Mouse (Mus musculus): Measurements from ENCODE around the gene Lpar1. TPM values are rescaled to one million over a fixed set of nuclear protein-coding genes. Genes with fewer than 3 reads are reported as not detected.
"Not testable (repeated sequence)": the region's sequence is repeated elsewhere in the genome, so short reads cannot be mapped to it uniquely, and the experiment has no call there.

Lpar1 gene
- polyA plus RNA-seq, 1 experiment from 2014 or later = 3.6 TPM

DNA sequence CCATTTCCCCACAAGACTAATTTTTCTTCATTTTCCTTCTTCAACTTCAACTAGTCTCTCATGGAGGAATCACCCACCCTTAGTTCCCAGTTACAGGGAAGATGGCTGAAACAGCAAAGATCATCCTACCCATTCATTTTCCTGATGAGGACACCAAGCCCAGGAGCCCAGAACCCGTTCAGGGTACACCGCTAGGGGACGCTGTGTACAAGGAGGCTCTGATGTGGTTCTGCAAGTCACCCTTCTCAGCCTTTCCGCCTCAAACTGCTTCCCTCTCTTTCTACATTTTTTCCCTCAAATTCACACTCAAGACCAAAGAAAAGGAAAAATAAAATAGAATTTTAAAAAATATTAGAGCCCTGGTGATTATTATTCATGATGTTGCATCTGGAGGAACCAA, 1.9 kb downstream of the Lpar1 start:
- Histone ChIP-seq H3K9ac (ENCODE audit: low read depth, low read length) (no peak overlapping the region), H3K27me3 (ENCODE audit: control insufficient read depth, insufficient read depth, low read depth, low read length) (peaks cover 22% of the 10 kb centered on the region), H3K9me3 (replicated peaks; ENCODE audit: control insufficient read depth, low read length) (no peaks in the 10 kb centered on the region), H3K4me3 (ENCODE audit: low read depth, low read length) (no peak overlapping the region; the same call in 1 of the 2 replicates), H3K4me2 (ENCODE audit: low read depth, low read length) (peak overlapping the region; percentile 74; the same call in 1 of the 2 replicates), H3K4me1 (ENCODE audit: control insufficient read depth, low read depth, low read length) (peaks cover 3% of the 10 kb centered on the region), H3K36me3 (ENCODE audit: control insufficient read depth, insufficient read depth) (no peaks in the 10 kb centered on the region), H3K27ac (ENCODE audit: low read length) (no peak overlapping the region)
- ATAC-seq (ENCODE audit: low read depth) = no peak
- WGBS (ENCODE audit: insufficient replicate concordance) = 5% methylated on average over 4 of the region's 4 CpGs

DNA sequence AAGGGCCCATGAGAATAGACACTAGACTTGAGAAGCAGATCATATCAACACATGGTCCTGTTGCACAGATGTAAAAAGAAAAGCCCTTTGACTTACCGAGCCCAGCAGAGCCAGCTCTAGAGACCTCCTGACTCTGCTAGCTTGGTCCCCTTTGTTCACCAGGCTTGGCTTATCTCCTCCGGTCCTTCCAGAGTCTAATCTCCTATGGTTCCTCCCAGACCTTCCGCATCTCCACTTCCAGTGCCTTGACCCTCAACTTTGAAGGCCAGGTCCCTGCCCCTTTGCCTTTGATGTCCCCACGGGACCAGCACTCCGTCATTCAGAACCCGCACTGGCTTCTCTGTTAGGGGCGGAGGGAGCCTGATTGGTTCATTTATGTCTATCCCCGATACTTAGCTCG, 6.0 kb downstream of the Lpar1 start:
- Histone ChIP-seq H3K36me3 (ENCODE audit: control insufficient read depth, insufficient read depth) (no peaks in the 10 kb centered on the region), H3K4me3 (ENCODE audit: low read depth, low read length) (no peak overlapping the region), H3K9ac (ENCODE audit: low read depth, low read length) (no peak overlapping the region), H3K27ac (ENCODE audit: low read length) (no peak overlapping the region), H3K9me3 (replicated peaks; ENCODE audit: control insufficient read depth, low read length) (no peaks in the 10 kb centered on the region), H3K4me1 (ENCODE audit: control insufficient read depth, low read depth, low read length) (no peaks in the 10 kb centered on the region), H3K27me3 (ENCODE audit: control insufficient read depth, insufficient read depth, low read depth, low read length) (peaks cover 4% of the 10 kb centered on the region), H3K4me2 (ENCODE audit: low read depth, low read length) (no peak overlapping the region)
- ATAC-seq (ENCODE audit: low read depth) = no peak
- WGBS (ENCODE audit: insufficient replicate concordance) = 60% methylated on average over 9 of the region's 9 CpGs

DNA sequence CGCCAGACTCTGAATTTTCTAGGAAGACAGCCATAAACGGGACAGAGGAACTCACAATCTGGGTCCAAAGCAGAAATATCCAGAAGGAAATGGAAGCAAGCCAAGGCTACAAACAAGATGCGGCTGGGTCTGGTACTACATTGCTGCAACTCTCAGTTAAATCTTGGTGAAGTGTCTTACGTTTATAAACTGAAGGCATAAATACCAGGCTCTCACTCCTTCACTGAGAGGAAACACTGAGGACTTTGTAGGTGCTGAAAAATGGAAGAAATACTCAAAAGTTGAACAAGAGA, 6.5 kb downstream of the Lpar1 start:
- H3K4me1 ChIP-seq (ENCODE audit: control insufficient read depth, low read depth, low read length) = no peaks in the 10 kb centered on the region
- no peaks in the 10 kb centered on the region for H3K36me3 ChIP-seq (ENCODE audit: control insufficient read depth, insufficient read depth)
- 52% methylated on average over 4 of the region's 4 CpGs for WGBS (ENCODE audit: insufficient replicate concordance)
- H3K27me3 ChIP-seq (ENCODE audit: control insufficient read depth, insufficient read depth, low read depth, low read length) = no peaks in the 10 kb centered on the region
- no peak for ATAC-seq (ENCODE audit: low read depth)
- H3K27ac ChIP-seq (ENCODE audit: low read length) = no peak overlapping the region
- no peaks in the 10 kb centered on the region for H3K9me3 ChIP-seq (replicated peaks; ENCODE audit: control insufficient read depth, low read length)
- H3K4me2 ChIP-seq (ENCODE audit: low read depth, low read length) = no peak overlapping the region
- H3K4me3 ChIP-seq (ENCODE audit: low read depth, low read length) = no peak overlapping the region
- no peak overlapping the region for H3K9ac ChIP-seq (ENCODE audit: low read depth, low read length)

DNA sequence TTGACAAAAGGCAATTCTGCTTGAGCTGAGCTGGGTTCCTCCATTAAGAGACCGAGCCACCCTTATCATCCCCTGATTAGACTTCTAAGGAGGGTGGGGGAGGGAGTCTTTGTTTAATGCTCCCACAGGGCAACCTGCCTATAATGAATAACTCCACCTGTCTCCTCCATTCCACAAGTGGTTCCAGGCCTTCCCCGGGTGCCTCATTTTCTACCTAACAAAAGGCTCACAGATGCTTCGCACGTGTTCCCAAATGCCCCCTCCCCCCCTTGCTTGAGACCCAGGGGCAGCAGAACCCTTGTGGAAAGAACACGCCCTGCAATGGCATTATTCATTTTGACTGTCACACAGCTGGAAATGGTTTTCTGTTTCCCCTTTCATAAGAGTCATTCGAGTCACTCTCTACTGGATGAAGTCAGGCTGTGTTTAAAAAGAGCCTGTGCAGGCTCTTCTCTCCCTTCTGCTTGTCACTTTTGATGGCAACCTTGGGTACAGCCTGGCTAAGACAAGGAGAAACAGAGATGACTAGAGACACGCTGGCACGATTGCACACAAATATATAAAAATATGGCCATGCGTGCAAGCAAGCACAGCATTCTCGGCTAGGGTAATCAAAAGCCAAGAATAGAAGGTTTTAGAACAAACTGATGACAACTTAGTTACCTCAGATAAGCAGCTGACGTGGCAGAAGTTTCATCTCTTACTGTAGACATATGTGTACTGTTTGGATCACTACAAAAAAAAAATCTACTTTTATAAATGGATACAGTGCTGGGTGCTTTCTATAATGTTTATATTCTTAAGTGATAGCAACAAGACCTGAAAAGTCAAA, 7.0 kb downstream of the Lpar1 start:
- no peak overlapping the region for H3K4me3 ChIP-seq (ENCODE audit: low read depth, low read length)
- WGBS (ENCODE audit: insufficient replicate concordance) = 40% methylated on average over 11 of the region's 11 CpGs

DNA sequence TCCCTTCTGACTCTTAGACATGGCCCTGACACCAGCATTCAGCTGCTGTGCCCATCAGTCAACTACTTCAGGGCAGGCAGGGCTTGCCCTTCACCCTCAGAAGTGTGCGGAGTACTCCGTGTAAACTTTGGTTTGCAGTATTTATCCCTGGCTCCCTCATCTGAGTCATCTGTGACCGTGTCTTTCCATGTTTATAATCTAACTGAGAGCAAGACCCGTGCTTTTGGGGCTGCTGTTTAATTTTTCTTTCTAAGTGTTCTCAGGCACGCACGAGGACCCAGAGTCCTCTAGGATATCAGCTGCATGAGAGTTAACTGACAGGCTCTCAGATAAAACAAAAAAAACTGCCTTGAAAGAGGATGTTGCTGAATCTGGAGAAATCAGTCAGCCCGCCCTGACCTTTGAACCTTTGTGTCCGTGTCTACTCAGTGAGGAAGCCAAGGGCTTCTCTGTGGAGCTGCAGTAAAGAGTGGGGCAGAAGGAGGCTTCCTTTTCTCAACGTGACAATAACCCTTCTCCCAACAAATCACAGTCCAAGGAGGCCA, 7.7 kb downstream of the Lpar1 start:
- no peak overlapping the region for H3K27ac ChIP-seq (ENCODE audit: low read length)
- H3K4me3 ChIP-seq (ENCODE audit: low read depth, low read length) = no peak overlapping the region
- no peaks in the 10 kb centered on the region for H3K9me3 ChIP-seq (replicated peaks; ENCODE audit: control insufficient read depth, low read length)
- H3K36me3 ChIP-seq (ENCODE audit: control insufficient read depth, insufficient read depth) = no peaks in the 10 kb centered on the region
- H3K4me1 ChIP-seq (ENCODE audit: control insufficient read depth, low read depth, low read length) = no peaks in the 10 kb centered on the region
- ATAC-seq (ENCODE audit: low read depth) = peak; percentile 19; the same call in 1 of the 2 replicates
- no peak overlapping the region for H3K9ac ChIP-seq (ENCODE audit: low read depth, low read length)
- 44% methylated on average over 9 of the region's 9 CpGs for WGBS (ENCODE audit: insufficient replicate concordance)
- no peak overlapping the region for H3K4me2 ChIP-seq (ENCODE audit: low read depth, low read length)
- no peaks in the 10 kb centered on the region for H3K27me3 ChIP-seq (ENCODE audit: control insufficient read depth, insufficient read depth, low read depth, low read length)

More for the DNA sequence above, 7.0 kb downstream of the Lpar1 start:
- Histone ChIP-seq H3K36me3 (ENCODE audit: control insufficient read depth, insufficient read depth) (no peaks in the 10 kb centered on the region), H3K4me2 (ENCODE audit: low read depth, low read length) (no peak overlapping the region), H3K27ac (ENCODE audit: low read length) (no peak overlapping the region), H3K9ac (ENCODE audit: low read depth, low read length) (no peak overlapping the region), H3K4me1 (ENCODE audit: control insufficient read depth, low read depth, low read length) (no peaks in the 10 kb centered on the region), H3K9me3 (replicated peaks; ENCODE audit: control insufficient read depth, low read length) (no peaks in the 10 kb centered on the region), H3K27me3 (ENCODE audit: control insufficient read depth, insufficient read depth, low read depth, low read length) (no peaks in the 10 kb centered on the region)
- ATAC-seq (ENCODE audit: low read depth) = no peak

DNA sequence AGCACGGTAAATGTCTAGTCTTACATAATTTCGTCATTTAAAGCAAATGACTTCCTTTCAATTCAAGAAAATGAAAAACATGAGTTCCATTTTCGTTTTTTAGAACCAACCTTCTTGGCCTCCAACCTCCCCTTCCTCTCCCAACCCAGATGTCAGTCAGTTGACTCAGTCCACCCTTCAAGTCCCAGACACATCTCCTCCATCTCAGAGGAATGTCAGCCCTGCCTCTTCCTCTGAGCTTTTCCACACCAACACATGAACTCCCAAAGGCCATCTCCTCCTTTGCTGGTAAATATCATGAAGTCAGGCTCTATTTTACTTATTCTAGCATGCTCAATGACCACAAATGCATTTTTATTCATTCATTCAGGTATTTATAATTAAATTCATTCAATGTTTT, 10.5 kb downstream of the Lpar1 start:
- Histone ChIP-seq H3K27me3 (ENCODE audit: control insufficient read depth, insufficient read depth, low read depth, low read length) (no peaks in the 10 kb centered on the region), H3K4me2 (ENCODE audit: low read depth, low read length) (no peak overlapping the region), H3K27ac (ENCODE audit: low read length) (no peak overlapping the region), H3K9me3 (replicated peaks; ENCODE audit: control insufficient read depth, low read length) (no peaks in the 10 kb centered on the region), H3K9ac (ENCODE audit: low read depth, low read length) (no peak overlapping the region), H3K36me3 (ENCODE audit: control insufficient read depth, insufficient read depth) (no peaks in the 10 kb centered on the region), H3K4me3 (ENCODE audit: low read depth, low read length) (no peak overlapping the region), H3K4me1 (ENCODE audit: control insufficient read depth, low read depth, low read length) (no peaks in the 10 kb centered on the region)
- 60% methylated on average over 3 of the region's 3 CpGs for WGBS (ENCODE audit: insufficient replicate concordance)
- ATAC-seq (ENCODE audit: low read depth) = no peak

DNA sequence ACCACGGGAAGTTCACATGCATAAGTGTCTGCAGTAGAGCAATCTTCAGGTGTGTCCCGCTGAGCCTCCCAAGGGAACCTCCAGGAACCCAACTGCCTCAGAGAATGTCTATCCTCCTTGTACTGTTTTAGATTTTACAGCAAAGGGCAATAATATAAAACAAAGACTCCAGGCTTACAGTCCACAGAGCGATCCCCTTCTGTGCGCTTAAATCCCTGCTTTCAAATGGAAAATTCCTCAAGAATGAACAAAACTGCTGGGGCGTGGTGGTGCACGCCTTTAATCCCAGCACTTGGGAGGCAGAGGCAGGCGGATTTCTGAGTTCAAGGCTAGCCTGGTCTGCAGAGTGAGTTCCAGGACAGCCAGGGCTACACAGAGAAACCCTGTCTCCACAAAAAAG, 11.0 kb downstream of the Lpar1 start:
- not testable (repeated sequence) for H3K4me2 ChIP-seq (ENCODE audit: low read depth, low read length); H3K4me1 ChIP-seq (ENCODE audit: control insufficient read depth, low read depth, low read length); H3K36me3 ChIP-seq (ENCODE audit: control insufficient read depth, insufficient read depth); H3K4me3 ChIP-seq (ENCODE audit: low read depth, low read length); H3K9ac ChIP-seq (ENCODE audit: low read depth, low read length); ATAC-seq (ENCODE audit: low read depth); H3K9me3 ChIP-seq (replicated peaks; ENCODE audit: control insufficient read depth, low read length); H3K27me3 ChIP-seq (ENCODE audit: control insufficient read depth, insufficient read depth, low read depth, low read length); H3K27ac ChIP-seq (ENCODE audit: low read length)
- WGBS (ENCODE audit: insufficient replicate concordance) = 64% methylated on average over 7 of the region's 7 CpGs

DNA sequence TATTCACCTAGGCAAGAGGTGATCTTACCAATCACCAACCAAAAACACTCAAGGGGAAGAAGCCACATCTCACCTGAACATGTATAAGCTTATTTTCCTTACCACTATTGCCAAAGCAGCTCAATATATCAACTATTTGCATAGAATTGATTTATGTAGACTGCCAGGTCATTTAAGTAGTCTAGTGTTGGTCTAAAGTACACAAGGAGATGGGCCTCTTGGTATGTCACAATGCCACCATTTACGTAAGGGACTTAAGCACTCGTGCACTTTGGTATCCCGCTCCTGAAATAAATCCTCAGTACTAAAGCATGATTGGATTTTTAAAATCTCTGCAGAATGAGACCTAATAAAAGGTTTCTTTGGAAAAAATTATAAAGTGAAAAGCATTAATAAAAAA, 12.9 kb downstream of the Lpar1 start:
- H3K9ac ChIP-seq (ENCODE audit: low read depth, low read length) = no peak overlapping the region
- H3K27me3 ChIP-seq (ENCODE audit: control insufficient read depth, insufficient read depth, low read depth, low read length) = no peaks in the 10 kb centered on the region
- H3K4me1 ChIP-seq (ENCODE audit: control insufficient read depth, low read depth, low read length) = no peaks in the 10 kb centered on the region
- no peak for ATAC-seq (ENCODE audit: low read depth)
- H3K27ac ChIP-seq (ENCODE audit: low read length) = no peak overlapping the region
- WGBS (ENCODE audit: insufficient replicate concordance) = 71% methylated on average over 3 of the region's 3 CpGs
- H3K4me3 ChIP-seq (ENCODE audit: low read depth, low read length) = no peak overlapping the region
- no peaks in the 10 kb centered on the region for H3K36me3 ChIP-seq (ENCODE audit: control insufficient read depth, insufficient read depth)
- H3K9me3 ChIP-seq (replicated peaks; ENCODE audit: control insufficient read depth, low read length) = no peaks in the 10 kb centered on the region
- no peak overlapping the region for H3K4me2 ChIP-seq (ENCODE audit: low read depth, low read length)

DNA sequence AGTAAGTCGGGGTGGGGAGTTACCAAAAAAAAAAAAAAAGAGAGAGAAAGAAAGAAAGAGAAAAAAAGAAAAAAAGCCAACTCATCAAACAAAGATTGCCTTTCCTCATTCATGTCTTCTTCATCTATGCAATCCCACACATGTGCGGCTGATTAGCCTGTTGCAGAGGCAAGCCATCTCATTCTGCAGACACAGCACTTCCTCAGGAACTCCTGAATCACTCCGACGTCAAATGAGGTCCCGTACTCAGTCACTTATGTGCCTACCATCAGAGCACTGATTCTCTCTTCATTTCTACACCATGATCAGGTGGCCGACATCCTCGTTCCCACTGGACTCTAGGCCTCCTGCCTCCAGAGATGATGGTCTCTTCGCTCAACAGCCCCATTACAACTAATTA, 13.3 kb downstream of the Lpar1 start:
- Histone ChIP-seq H3K27ac (ENCODE audit: low read length) (no peak overlapping the region), H3K4me2 (ENCODE audit: low read depth, low read length) (no peak overlapping the region), H3K9ac (ENCODE audit: low read depth, low read length) (no peak overlapping the region), H3K4me1 (ENCODE audit: control insufficient read depth, low read depth, low read length) (no peaks in the 10 kb centered on the region), H3K36me3 (ENCODE audit: control insufficient read depth, insufficient read depth) (no peaks in the 10 kb centered on the region), H3K4me3 (ENCODE audit: low read depth, low read length) (no peak overlapping the region), H3K27me3 (ENCODE audit: control insufficient read depth, insufficient read depth, low read depth, low read length) (no peaks in the 10 kb centered on the region), H3K9me3 (replicated peaks; ENCODE audit: control insufficient read depth, low read length) (no peaks in the 10 kb centered on the region)
- 43% methylated on average over 8 of the region's 8 CpGs for WGBS (ENCODE audit: insufficient replicate concordance)
- ATAC-seq (ENCODE audit: low read depth) = no peak

Measured in liver, embryonic 16.5 days (tissue).